Mouse (Mus musculus) liver, adult 2 months (tissue): ENCODE measurements around the gene Cntfr. TPM values are rescaled to one million over a fixed set of nuclear protein-coding genes. Genes with fewer than 3 reads are reported as not detected.
"Not testable (repeated sequence)": the region's sequence is repeated elsewhere in the genome, so short reads cannot be mapped to it uniquely, and the experiment has no call there.

Source experiments
- DNase-seq: peaks from one replicate; pipeline ENCODE4 v3.0.0-alpha.2; 2011; ENCODE audit warnings: low read depth, low spot score; ENCODE audit errors: extremely low read depth
- H3K27ac ChIP-seq: fragments of 200-500 bp; replicated peaks from 2 replicates; pipeline ENCODE4 v1.5.1; 2012; ENCODE audit warnings: low read depth, mild to moderate bottlenecking, control low read depth, inconsistent platforms, low read length; ENCODE audit not compliant: insufficient read depth
- H3K27me3 ChIP-seq: fragments of 200-500 bp; 2 replicates; pipeline ENCODE4 v1.6.1; 2012; ENCODE audit warnings: mild to moderate bottlenecking, moderate library complexity, low read length, inconsistent platforms; ENCODE audit not compliant: control insufficient read depth, insufficient read depth
- H3K36me3 ChIP-seq: fragments of 200-500 bp; 2 replicates; pipeline ENCODE4 v1.6.1; 2012; ENCODE audit warnings: low read length, inconsistent platforms; ENCODE audit not compliant: control insufficient read depth, insufficient read depth
- H3K4me1 ChIP-seq: fragments of 200-500 bp; 2 replicates; pipeline ENCODE4 v1.6.1; 2011; ENCODE audit warnings: low read length; ENCODE audit not compliant: control insufficient read depth, insufficient read depth
- H3K4me3 ChIP-seq: fragments of 200-500 bp; 2 replicates; pipeline ENCODE4 v1.5.1; 2011; ENCODE audit warnings: low read depth, mild to moderate bottlenecking, control low read depth, low read length, moderate library complexity; ENCODE audit not compliant: insufficient read depth
- H3K79me2 ChIP-seq: fragments of 200-500 bp; 2 replicates; pipeline ENCODE4 v1.6.1; 2012; ENCODE audit warnings: inconsistent platforms, mild to moderate bottlenecking, low read length, moderate library complexity; ENCODE audit not compliant: control insufficient read depth, insufficient read depth
- H3K9ac ChIP-seq: fragments of 200-500 bp; 2 replicates; pipeline ENCODE4 v1.6.1; 2012; ENCODE audit warnings: low read depth, mild to moderate bottlenecking, control low read depth, inconsistent platforms, low read length
- WGBS: fragments of 180-500 bp; shearing (Covaris S2); methylation state at CpG from one replicate; pipeline ENCODE4 v1.1.7; 2018; 5-methylcytosine and 5-hydroxymethylcytosine counted together
- polyA plus RNA-seq: library from polyadenylated mRNA; depleted of rRNA; stranded (reverse); fragments of >200 nt; gene quantifications from 2 replicates; pipeline ENCODE4 v1.2.3, GENCODE M21; 2012
- total RNA-seq: library from RNA; depleted of rRNA; stranded (reverse); fragments of >200 nt; gene quantifications from 2 replicates; pipeline ENCODE4 v1.2.3, GENCODE M21; 2014

Cntfr gene
- total and polyA plus RNA-seq, 2 experiments, result 0.74 to 2.3 TPM

DNA sequence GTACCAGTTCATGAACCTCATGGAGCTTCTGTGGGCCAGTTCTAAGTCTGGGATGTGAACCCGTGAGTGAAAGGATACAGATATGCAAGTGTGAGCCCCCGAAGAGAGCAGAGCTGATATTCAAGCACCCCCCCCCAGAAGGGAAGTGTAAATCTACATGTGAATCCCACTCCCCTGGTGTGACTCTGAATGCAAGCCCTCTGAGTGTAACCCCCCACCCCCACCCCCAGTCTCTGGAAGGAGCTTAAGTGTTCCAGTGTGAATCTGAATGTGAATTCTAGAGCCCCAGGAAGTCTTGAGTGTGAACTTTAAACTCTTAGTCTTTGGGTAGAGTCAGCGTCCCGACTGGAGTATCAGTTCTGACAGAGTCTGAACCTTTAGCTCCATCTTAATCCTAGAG lies 3.4 kb downstream of the Cntfr start:
- H3K9ac ChIP-seq, H3K4me3 ChIP-seq, H3K79me2 ChIP-seq, H3K27me3 ChIP-seq, H3K4me1 ChIP-seq, H3K36me3 ChIP-seq, DNase-seq, H3K27ac ChIP-seq: not testable (repeated sequence)
- 29% methylated on average over 4 of the region's 4 CpGs for WGBS

DNA sequence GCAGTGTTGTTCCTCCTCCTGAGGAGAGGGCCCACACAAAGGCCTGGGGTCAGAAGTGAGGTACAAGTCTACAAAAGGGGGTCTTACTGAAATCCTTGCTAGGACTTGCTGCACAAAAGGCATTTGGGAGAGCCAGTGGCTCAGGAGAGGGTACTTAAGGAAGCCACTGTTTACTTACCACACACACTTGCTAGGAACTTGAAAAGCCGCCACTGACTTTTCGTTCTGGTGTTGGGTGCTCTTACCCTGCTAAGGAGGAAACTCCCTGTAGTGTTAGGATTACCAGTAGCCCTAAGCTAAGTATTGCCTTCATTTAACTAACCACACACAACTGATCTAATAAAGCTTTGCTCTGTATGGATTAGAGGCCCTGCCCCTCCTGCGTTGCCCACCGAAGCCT lies 6.9 kb downstream of the Cntfr start:
- H3K27ac ChIP-seq, H3K27me3 ChIP-seq, H3K9ac ChIP-seq, H3K4me3 ChIP-seq, DNase-seq, H3K79me2 ChIP-seq, H3K4me1 ChIP-seq, H3K36me3 ChIP-seq: not testable (repeated sequence)
- WGBS, result no CpG with 5 or more reads among the region's 4 CpGs

DNA sequence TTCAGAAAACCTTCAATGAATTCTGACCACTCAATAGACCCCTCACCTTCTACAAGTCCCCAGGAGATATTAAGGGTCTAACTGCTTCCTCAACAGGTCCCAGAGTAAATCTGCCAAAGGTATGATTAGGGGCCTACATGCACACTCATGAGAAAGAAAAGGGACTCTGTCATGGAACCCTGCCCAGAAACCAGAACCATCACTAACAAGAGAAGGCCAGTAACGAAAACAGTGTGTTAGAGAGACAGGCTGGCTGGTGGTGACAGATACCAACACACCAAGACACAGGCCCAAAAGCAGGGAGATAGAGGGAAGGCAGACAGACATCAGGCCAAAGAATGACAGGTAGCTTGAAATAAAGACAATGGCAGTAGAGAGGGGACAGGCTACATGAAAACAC lies 8.3 kb downstream of the Cntfr start:
- not testable (repeated sequence) for H3K79me2 ChIP-seq, H3K4me3 ChIP-seq, H3K4me1 ChIP-seq, H3K27ac ChIP-seq, H3K27me3 ChIP-seq, DNase-seq, H3K36me3 ChIP-seq, H3K9ac ChIP-seq
- WGBS, result 84% methylated on average over 1 of the region's 1 CpGs

- not testable (repeated sequence) for H3K27ac ChIP-seq, H3K36me3 ChIP-seq, H3K27me3 ChIP-seq, H3K4me1 ChIP-seq, H3K79me2 ChIP-seq, H3K9ac ChIP-seq, DNase-seq, H3K4me3 ChIP-seq
- 76% methylated on average over 10 of the region's 10 CpGs for WGBS
Measured at GRCm38 (mm10) chr4:41685882-41686492, 10.9 kb downstream of the Cntfr start.

DNA sequence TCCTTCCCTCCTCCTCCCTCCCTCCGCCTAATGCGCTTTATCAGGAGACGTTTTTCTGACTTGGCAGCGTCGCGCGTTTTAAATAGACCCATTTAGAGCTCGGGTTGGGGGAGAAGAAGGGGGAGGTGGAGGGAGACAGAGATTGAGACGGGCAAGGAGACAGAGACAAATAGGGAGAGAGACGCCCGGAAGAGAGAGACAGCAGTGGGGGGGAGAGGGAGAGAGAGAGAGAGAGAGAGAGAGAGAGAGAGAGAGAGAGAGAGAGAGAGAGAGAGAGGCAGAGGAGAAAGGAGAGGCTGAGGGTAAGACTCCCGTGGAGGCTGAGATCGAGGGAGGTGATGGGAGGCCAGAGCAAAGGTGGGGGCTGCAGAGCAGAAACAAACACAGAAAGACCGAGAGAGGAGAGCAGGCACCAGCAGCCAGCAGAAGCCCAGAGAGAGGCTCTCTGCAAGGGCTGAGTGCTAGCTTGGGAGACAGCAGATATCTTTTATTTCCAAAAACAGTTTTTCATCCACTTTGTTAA lies 11.9 kb downstream of the Cntfr start:
- not testable (repeated sequence) for H3K27me3 ChIP-seq, H3K4me3 ChIP-seq, H3K4me1 ChIP-seq, H3K79me2 ChIP-seq, DNase-seq, H3K9ac ChIP-seq, H3K27ac ChIP-seq, H3K36me3 ChIP-seq
- WGBS, result 13% methylated on average over 14 of the region's 14 CpGs

DNA sequence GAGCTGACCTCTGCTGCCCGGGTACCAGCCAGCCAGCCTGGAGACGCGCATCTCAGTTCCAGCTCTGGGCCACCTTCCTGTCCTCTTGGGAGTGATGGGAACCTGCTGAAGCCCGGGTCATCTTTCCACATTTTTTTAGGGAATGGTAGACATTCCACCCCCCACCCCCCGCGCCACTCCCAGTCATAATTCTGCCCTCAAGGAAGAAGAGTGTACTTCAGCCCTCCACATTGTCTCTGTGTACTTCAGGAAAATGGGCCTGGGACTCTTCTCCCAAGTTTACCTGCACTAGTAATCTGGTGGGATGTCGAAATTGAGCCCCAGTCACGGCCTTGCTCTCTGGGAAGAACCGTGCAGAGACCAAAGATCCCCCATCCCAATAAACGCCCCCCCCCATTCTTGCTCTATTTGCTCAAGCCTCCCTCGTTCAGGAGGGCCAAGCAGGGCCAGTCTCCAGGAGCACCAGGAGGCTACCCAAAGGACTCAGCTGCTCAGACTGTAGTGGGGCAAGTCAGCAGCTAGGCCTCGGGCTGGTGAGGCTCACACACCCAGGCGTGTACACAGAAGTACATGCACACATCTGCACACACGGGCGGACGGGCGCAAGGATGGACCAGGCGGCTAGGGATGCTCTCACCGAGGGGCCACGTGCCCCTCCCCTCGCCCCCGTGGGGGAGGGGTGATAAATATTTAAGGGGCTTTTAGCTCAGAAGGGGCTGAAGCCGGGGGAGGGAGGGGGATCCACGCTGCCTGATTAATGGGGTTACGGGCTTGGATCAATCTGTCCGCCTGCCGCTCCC lies 12.6 kb downstream of the Cntfr start:
- H3K4me1 ChIP-seq, H3K27ac ChIP-seq, DNase-seq, H3K27me3 ChIP-seq, H3K36me3 ChIP-seq, H3K79me2 ChIP-seq, H3K4me3 ChIP-seq, H3K9ac ChIP-seq: not testable (repeated sequence)
- 21% methylated on average over 25 of the region's 27 CpGs for WGBS

GRCm38 (mm10) chr4:41683303-41683702 lies 13.6 kb downstream of the Cntfr start:
- not testable (repeated sequence) for H3K4me1 ChIP-seq, DNase-seq, H3K27ac ChIP-seq, H3K9ac ChIP-seq, H3K4me3 ChIP-seq, H3K36me3 ChIP-seq, H3K79me2 ChIP-seq, H3K27me3 ChIP-seq
- 8% methylated on average over 7 of the region's 27 CpGs for WGBS
